Mouse (Mus musculus): ENCODE results near the gene Plppr3. TPM values are rescaled to one million over a fixed set of nuclear protein-coding genes. Genes with fewer than 3 reads are reported as not detected.

Plppr3 gene
- polyA plus RNA-seq, 1 experiment = 0.11 TPM

DNA sequence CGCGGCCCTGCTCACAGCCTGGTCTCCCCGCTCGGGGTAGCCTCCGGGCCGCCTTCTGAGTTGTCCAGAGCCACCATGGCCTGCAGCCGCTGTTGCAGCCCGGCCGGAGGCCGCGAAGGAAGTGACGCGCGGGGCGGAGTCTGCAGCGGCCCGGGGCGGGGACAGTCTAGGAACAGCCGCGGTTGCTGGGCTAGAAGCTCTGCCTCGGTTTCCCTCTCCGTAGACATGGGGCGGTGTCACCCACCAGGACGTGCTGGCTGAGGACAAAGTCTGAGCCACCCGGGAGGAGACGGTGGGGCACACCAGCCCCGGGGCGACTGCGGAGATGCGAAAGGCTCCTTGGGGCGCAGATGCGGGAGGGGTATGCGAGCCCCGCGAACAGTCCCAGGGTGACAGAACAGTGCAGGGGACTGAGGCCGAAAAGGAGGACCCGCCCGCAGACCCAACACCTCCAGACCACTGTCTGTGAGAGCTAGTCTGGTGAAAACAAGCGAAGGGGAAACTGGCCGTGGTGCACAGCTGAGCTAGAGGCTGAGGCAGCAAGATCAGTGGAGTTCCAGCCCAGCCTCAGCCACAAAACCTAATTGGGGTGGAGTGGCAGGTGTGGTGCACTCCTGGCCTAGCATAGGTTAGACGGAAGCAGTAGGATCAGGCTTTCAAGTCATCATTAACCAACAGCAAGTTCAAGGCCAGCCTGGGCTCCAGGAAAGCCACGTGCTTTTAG, 42.5 kb upstream of the Plppr3 start, which contains the start of gene Kiss1r:
TSS of gene Kiss1r (plus strand) at position 164 of the 724 bp plus-strand sequence.
- TF ChIP-seq TAL1 (IDR thresholded peaks at IDR 0.05; ENCODE audit: low read length) = no peak
- no peak for TF ChIP-seq GATA1 (IDR thresholded peaks at IDR 0.05; ENCODE audit: low read length)
- Histone ChIP-seq H3K27me3 (ENCODE audit: control insufficient read depth) (peaks cover 52% of the 10 kb centered on the region), H3K9me3 (ENCODE audit: control insufficient read depth, low read length) (peaks cover 15% of the 10 kb centered on the region), H3K36me3 (ENCODE audit: control insufficient read depth) (peaks cover 16% of the 10 kb centered on the region), H3K4me1 (ENCODE audit: control insufficient read depth) (peaks cover 93% of the 10 kb centered on the region), H3K4me3 (replicated peaks) (peak within 1 kb of the TSS; percentile 83)

GRCm38 (mm10) chr10:79916081-79916480, 41.6 kb upstream of the Plppr3 start:
- Histone ChIP-seq H3K36me3 (ENCODE audit: control insufficient read depth) (peaks cover 25% of the 10 kb centered on the region), H3K27me3 (ENCODE audit: control insufficient read depth) (peaks cover 43% of the 10 kb centered on the region), H3K4me3 (replicated peaks) (peak overlapping the region; percentile 83), H3K4me1 (ENCODE audit: control insufficient read depth) (peaks cover 92% of the 10 kb centered on the region), H3K9me3 (ENCODE audit: control insufficient read depth, low read length) (peaks cover 8% of the 10 kb centered on the region)
- TF ChIP-seq GATA1 (IDR thresholded peaks at IDR 0.05; ENCODE audit: low read length) (no peak), TAL1 (IDR thresholded peaks at IDR 0.05; ENCODE audit: low read length) (no peak)

DNA sequence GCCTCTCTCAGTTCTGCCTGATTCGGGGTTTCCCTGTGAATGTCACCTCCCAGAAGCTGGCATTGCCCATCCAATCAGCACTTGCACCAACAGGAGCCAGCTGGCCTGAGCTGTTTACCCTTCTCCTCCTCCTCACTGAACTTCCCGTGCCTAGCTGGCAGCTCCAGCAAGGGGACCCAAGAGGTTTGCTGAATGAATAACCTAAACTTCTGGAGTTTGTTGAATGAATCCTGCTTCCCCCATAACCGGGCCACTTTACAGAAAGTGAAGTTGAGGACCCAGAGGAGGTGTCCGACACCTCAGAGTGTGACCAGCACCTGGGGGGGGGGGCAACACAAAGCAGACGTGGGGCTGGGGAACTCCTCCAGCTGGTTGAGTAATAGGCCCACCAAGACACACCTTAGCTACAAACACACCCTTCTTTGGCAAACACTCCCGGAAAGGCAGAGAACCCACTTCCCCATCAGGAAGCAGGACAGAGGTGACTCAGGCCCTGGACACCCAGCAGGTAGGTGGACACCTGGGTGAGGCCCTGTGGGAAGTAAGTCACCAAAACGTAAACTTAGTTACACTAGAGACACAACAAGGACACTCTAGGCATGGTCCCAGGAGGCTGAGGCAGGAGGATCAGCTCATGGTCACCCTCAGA, 40.6 kb upstream of the Plppr3 start:
- H3K4me1 ChIP-seq (ENCODE audit: control insufficient read depth) = peaks cover 82% of the 10 kb centered on the region
- TF ChIP-seq GATA1 (IDR thresholded peaks at IDR 0.05; ENCODE audit: low read length) = no peak
- TF ChIP-seq TAL1 (IDR thresholded peaks at IDR 0.05; ENCODE audit: low read length) = no peak

GRCm38 (mm10) chr10:79914131-79914947, 39.9 kb upstream of the Plppr3 start:
- TF ChIP-seq TAL1 (IDR thresholded peaks at IDR 0.05; ENCODE audit: low read length) (peak; percentile 69), GATA1 (IDR thresholded peaks at IDR 0.05; ENCODE audit: low read length) (no peak)
- Histone ChIP-seq H3K4me3 (replicated peaks) (peak overlapping the region; percentile 83), H3K9me3 (ENCODE audit: control insufficient read depth, low read length) (no peaks in the 10 kb centered on the region; the same call in 1 of the 2 replicates), H3K36me3 (ENCODE audit: control insufficient read depth) (peaks cover 36% of the 10 kb centered on the region), H3K4me1 (ENCODE audit: control insufficient read depth) (peaks cover 85% of the 10 kb centered on the region), H3K27me3 (ENCODE audit: control insufficient read depth) (peaks cover 25% of the 10 kb centered on the region)

More for the DNA sequence above, 40.6 kb upstream of the Plppr3 start:
- Histone ChIP-seq H3K4me3 (replicated peaks) (peak overlapping the region; percentile 83), H3K36me3 (ENCODE audit: control insufficient read depth) (peaks cover 34% of the 10 kb centered on the region), H3K9me3 (ENCODE audit: control insufficient read depth, low read length) (no peaks in the 10 kb centered on the region; the same call in 1 of the 2 replicates), H3K27me3 (ENCODE audit: control insufficient read depth) (peaks cover 33% of the 10 kb centered on the region)

GRCm38 (mm10) chr10:79912412-79912811, 38.0 kb upstream of the Plppr3 start:
- TF ChIP-seq TAL1 (IDR thresholded peaks at IDR 0.05; ENCODE audit: low read length) = no peak
- no peak for TF ChIP-seq GATA1 (IDR thresholded peaks at IDR 0.05; ENCODE audit: low read length)
- Histone ChIP-seq H3K4me3 (replicated peaks) (no peak overlapping the region), H3K36me3 (ENCODE audit: control insufficient read depth) (peaks cover 37% of the 10 kb centered on the region), H3K4me1 (ENCODE audit: control insufficient read depth) (peaks cover 79% of the 10 kb centered on the region), H3K27me3 (ENCODE audit: control insufficient read depth) (peaks cover 6% of the 10 kb centered on the region), H3K9me3 (ENCODE audit: control insufficient read depth, low read length) (no peaks in the 10 kb centered on the region)

DNA sequence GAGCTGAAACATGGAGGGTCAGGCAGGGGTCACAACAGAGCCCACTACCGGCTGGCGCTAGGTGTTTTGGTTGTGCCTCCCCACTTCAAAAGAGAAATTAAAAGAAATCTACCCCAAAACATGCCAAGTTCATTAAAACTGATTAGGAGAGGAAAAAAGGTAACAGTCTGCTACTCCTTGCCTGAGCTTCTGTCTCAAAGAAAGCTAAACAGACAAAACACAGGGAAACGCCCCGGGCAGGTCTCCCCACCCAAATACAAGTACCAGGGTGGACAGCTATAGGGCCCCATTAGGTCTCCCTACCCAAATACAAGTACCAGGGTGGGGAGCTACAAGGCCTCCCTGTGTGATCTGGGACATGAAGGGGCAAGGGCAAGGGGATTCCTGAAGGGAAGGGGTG, 36.1 kb upstream of the Plppr3 start, which contains the start of gene Gm26602:
TSS of gene Gm26602 (plus strand) at position 301 of the 400 bp plus-strand sequence.
- TF ChIP-seq GATA1 (IDR thresholded peaks at IDR 0.05; ENCODE audit: low read length) (no peak), TAL1 (IDR thresholded peaks at IDR 0.05; ENCODE audit: low read length) (no peak)
- no peak within 1 kb of the TSS for H3K4me3 ChIP-seq (replicated peaks)
- no peaks in the 10 kb centered on the region for H3K9me3 ChIP-seq (ENCODE audit: control insufficient read depth, low read length)
- H3K36me3 ChIP-seq (ENCODE audit: control insufficient read depth) = peaks cover 54% of the 10 kb centered on the region
- H3K4me1 ChIP-seq (ENCODE audit: control insufficient read depth) = peaks cover 67% of the 10 kb centered on the region
- no peaks in the 10 kb centered on the region for H3K27me3 ChIP-seq (ENCODE audit: control insufficient read depth)

GRCm38 (mm10) chr10:79909092-79909922, 34.9 kb upstream of the Plppr3 start:
- TF ChIP-seq TAL1 (IDR thresholded peaks at IDR 0.05; ENCODE audit: low read length) (no peak), GATA1 (IDR thresholded peaks at IDR 0.05; ENCODE audit: low read length) (no peak)
- peaks cover 63% of the 10 kb centered on the region for H3K36me3 ChIP-seq (ENCODE audit: control insufficient read depth)
- H3K4me1 ChIP-seq (ENCODE audit: control insufficient read depth) = peaks cover 54% of the 10 kb centered on the region
- no peaks in the 10 kb centered on the region for H3K27me3 ChIP-seq (ENCODE audit: control insufficient read depth)
- no peaks in the 10 kb centered on the region for H3K9me3 ChIP-seq (ENCODE audit: control insufficient read depth, low read length)
- H3K4me3 ChIP-seq (replicated peaks) = peak overlapping the region; percentile 91

Data from erythroblast, embryonic 14.5 days (primary cell).